In genomic region chr5:144907591-144907990, GRCm38 (mm10) we compare ENCODE assay signal across 15 mouse cellular contexts. TPM values are rescaled to one million over a fixed set of nuclear protein-coding genes. Genes with fewer than 3 reads are reported as not detected.
A peak's percentile ranks its signal among the peaks of the same experiment; 100 is the strongest.
DNase-seq lines count a peak whose midpoint lies in the region; ATAC-seq and TF ChIP-seq lines count a peak whose summit lies in the region.
"Had no signal": no experiment of that assay in that cellular context is flagged by ENCODE, and none has a peak within 500 bp of the region (broad histone marks: within the 10 kb centered on the region; RNA-seq: fewer than 3 reads in every experiment).

No protein-coding gene starts in this region.

- no peak overlapping the region for H3K9ac ChIP-seq in liver, adult 2 months (ENCODE audit: low read depth, low read length)
- H3K9ac ChIP-seq in liver, embryonic 12.5 days: no peak overlapping the region
- H3K9ac ChIP-seq: hindbrain, embryonic 14.5 days had no signal

- DNase-seq in liver, adult 2 months (ENCODE audit: extremely low read depth, low read depth, low spot score): peak; percentile 57
- DNase-seq in CD4-positive, CD25-positive, alpha-beta regulatory T cell, adult 2 months (ENCODE audit: low read depth, low spot score): peak; percentile 48
- peak; percentile 55 for DNase-seq in ES-CJ7 (ENCODE audit: low read depth, low spot score)
- DNase-seq in lung, postnatal 14 days: peak; percentile 37
- DNase-seq in right cerebral cortex, postnatal 36 days (ENCODE audit: low spot score in 2 of 2): no peak
- DNase-seq in spleen, postnatal 36 days (ENCODE audit: low spot score in 2 of 2): no peak
- DNase-seq in urinary bladder, adult 18-20 months (ENCODE audit: low spot score in 2 of 2): no peak
- DNase-seq: adrenal gland, postnatal 36 days; cerebellum, postnatal 10 days; kidney, postnatal 14 days; spleen, adult 18-20 months had no signal

- H3K4me1 ChIP-seq in liver, adult 2 months (ENCODE audit: control insufficient read depth, insufficient read depth, low read length): peaks cover 7% of the 10 kb centered on the region; the same call in 1 of the 2 replicates
- no peaks in the 10 kb centered on the region; the same call in 1 of the 2 replicates for H3K4me1 ChIP-seq in liver, embryonic 12.5 days

- no peak overlapping the region for H3K4me2 ChIP-seq in liver, embryonic 12.5 days
- H3K4me2 ChIP-seq: hindbrain, embryonic 14.5 days had no signal

- no peaks in the 10 kb centered on the region for H3K36me3 ChIP-seq in liver, adult 2 months (ENCODE audit: control insufficient read depth, insufficient read depth, low read length)
- H3K36me3 ChIP-seq in liver, embryonic 12.5 days: no peaks in the 10 kb centered on the region
- H3K36me3 ChIP-seq: limb, embryonic 10.5 days had no signal

- no peak for ATAC-seq in liver, embryonic 12.5 days

- peak; percentile 21; the same call in 1 of the 2 replicates for TF ChIP-seq CTCF in liver, adult 2 months (IDR thresholded peaks at IDR 0.05; ENCODE audit: low read depth, low read length)

- no peaks in the 10 kb centered on the region for H3K9me3 ChIP-seq in liver, embryonic 12.5 days (replicated peaks)
- H3K9me3 ChIP-seq: limb, embryonic 10.5 days had no signal

- no peak overlapping the region for H3K27ac ChIP-seq in liver, adult 2 months (replicated peaks; ENCODE audit: insufficient read depth, low read depth, low read length)
- no peak overlapping the region for H3K27ac ChIP-seq in liver, embryonic 12.5 days
- H3K27ac ChIP-seq: hindbrain, embryonic 14.5 days; limb, embryonic 10.5 days had no signal

- peaks cover 29% of the 10 kb centered on the region for H3K79me2 ChIP-seq in liver, adult 2 months (ENCODE audit: control insufficient read depth, insufficient read depth, low read length)

- H3K27me3 ChIP-seq in liver, adult 2 months (ENCODE audit: control insufficient read depth, insufficient read depth, low read length): no peaks in the 10 kb centered on the region
- H3K27me3 ChIP-seq in liver, embryonic 12.5 days (replicated peaks): no peaks in the 10 kb centered on the region

- no peak for TF ChIP-seq POLR2A in liver, adult 2 months (IDR thresholded peaks at IDR 0.05; ENCODE audit: extremely low read depth, insufficient read depth, low read length)

- no peak overlapping the region for H3K4me3 ChIP-seq in liver, adult 2 months (ENCODE audit: insufficient read depth, low read depth, low read length)
- H3K4me3 ChIP-seq in liver, embryonic 12.5 days: no peak overlapping the region
- H3K4me3 ChIP-seq: limb, embryonic 10.5 days; myocyte had no signal

- 70% methylated on average over 2 of the region's 2 CpGs for WGBS in liver, adult 2 months
- WGBS in liver, embryonic 12.5 days (ENCODE audit: insufficient replicate concordance): 66% methylated on average over 2 of the region's 2 CpGs

RNA-seq across cellular contexts. Expression of gene Smurf1, which starts 58.1 kb away (rescaled TPM):
- 5.2 and 6.0 TPM in 2 replicates for total RNA-seq in liver, adult 2 months (2014; rRNA removed)
- 6.7 and 8.6 TPM in 2 replicates for polyA plus RNA-seq in liver, adult 2 months (2012; rRNA removed)
- 4.2 and 4.7 TPM in 2 replicates for polyA plus RNA-seq in liver, embryonic 12.5 days (2016; fragmentation: Nextera tagmentation; extraction: Ambion mirVana)

Comparison
In these comparisons a context has a peak if more than half of its experiments do, and no peak if none do; other contexts are left out.
1. DNase-seq: peak in liver, adult 2 months (single experiment), CD4-positive, CD25-positive, alpha-beta regulatory T cell, adult 2 months (single experiment), ES-CJ7 (single experiment) and lung, postnatal 14 days (single experiment); none in right cerebral cortex, postnatal 36 days (0 of 2), spleen, postnatal 36 days (0 of 2) and urinary bladder, adult 18-20 months (0 of 2).